Mouse (Mus musculus) ES-E14 (cell line): Measurements from ENCODE around the gene Gm9945.

ENCODE experiments used
- MAFK ChIP-seq: IDR thresholded peaks from 2 replicates; pipeline ENCODE4 v1.6.1; 2014; ENCODE audit warnings: mild to moderate bottlenecking, low read depth, low read length, inconsistent platforms; ENCODE audit not compliant: insufficient read depth
- ZC3H11A ChIP-seq: IDR thresholded peaks from 2 replicates; pipeline ENCODE4 v1.6.1; 2012; ENCODE audit warnings: low read depth, mild to moderate bottlenecking, inconsistent platforms, low read length, borderline replicate concordance

DNA sequence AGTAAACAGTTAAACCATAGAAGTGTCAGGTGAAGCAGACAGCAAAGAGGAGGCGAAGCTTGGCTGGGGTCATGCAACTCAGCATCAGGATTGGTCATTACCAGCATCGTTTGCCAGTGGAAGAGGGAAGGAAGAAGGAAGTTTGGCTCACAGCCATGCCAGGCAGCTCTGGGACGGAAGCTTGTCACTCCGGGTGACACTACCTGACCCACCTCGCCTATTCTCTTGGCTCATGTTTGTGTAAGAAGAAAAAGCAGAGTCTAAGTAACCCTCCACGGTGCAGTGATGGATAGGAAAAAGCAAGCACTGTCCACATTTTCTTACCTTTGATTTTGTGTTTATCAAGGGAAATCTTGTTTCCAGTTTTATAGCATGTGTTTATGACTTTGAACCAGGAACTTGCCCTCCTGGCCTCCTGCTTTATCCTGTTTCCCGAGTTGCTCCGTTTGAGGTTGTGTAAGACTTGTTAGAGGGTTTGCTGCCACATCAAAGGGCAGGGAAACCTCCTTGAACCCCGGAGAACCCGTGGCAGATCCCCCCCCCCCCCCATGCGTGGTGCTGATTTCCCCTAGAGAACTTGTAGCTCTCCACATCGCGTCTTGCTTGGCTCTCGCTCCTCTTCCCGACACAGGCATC is 29.8 kb upstream of the Gm9945 start:
- no peak for TF ChIP-seq ZC3H11A
- no peak for TF ChIP-seq MAFK
